Mouse (Mus musculus) thymus, adult 18-20 months (tissue): Measurements from ENCODE around the gene Ncf2.

Source experiments
- DNase-seq, 2 experiments: peaks; one replicate each; pipeline ENCODE4 v3.0.0; 2022; ENCODE audit warnings: mixed read lengths in 2 of 2

Ncf2 gene

GRCm38 (mm10) chr1:152835061-152835460 is 35.1 kb downstream of the Ncf2 start:
- no peak for DNase-seq

DNA sequence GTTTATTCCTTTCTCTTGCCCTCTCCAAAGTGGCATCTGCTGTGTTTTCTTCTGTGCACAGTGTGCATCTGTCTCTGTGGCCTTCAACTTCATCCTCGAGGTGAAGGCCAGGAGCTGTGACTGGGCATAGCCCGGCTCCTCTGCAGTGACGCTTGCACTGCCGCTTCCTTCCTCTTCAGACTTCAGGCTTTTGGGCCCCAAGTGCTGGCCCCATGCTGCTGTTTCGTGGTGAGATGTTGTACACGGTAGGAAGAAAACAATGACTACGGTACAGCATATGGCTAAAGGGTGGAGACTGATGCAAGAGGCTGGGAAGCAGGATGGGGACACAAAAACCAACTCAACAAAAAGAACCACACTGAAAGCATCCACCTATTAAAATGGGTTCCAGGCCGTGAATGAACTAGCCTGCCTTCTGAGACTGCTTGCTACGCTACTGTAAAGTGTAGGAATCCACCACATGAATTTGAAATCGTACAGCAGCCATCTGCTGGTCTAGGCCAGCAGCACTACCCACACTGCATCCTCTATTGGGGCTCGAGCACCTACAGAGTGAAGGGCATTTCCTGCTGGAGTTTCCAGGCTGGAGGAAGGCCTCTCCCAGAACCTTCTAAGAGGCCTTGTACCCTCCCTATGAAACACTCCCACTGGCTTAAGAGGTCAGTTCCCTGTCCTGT is 38.2 kb downstream of the Ncf2 start:
- DNase-seq = no peak

DNA sequence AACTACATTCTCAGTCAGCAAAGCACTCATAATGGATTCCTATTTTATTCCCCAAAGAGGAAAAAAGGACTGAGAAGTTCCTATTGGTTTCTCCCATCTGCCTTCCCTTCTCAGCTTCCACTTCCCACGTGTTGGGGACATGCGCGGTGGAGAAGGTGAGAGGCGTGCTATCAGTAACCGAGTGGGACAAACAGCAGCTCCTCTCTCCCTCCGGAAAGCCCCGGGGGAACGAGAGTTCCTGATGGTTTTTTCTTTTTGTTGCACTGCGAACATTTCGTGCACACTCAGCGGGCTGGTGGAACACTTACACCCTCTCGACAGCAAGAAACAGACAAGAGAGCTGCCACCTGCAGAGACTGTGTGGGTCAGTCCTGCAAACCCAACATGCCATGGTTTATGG is 38.8 kb downstream of the Ncf2 start:
- DNase-seq = no peak

DNA sequence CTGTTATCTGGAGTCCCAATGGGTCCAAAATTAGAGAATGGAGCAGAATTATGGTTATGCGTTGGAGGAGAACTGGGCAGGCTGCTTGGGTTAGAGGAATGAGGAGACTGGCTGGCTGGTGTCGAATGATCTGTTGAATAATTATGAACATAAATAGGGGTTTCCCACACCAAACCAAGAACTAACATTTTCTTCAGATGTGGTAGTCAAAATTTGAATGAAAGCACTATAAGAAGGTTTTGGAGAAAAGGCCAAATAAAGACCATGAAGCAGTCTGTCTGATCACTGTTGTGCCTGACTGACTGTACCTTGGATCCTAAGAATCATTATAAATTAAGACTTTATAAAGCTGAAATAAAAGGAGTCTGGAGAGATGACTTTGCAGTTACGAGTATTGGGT is 40.3 kb downstream of the Ncf2 start:
- DNase-seq = no peak

- no peak for DNase-seq
Measured at GRCm38 (mm10) chr1:152841057-152841456, 41.1 kb downstream of the Ncf2 start.

GRCm38 (mm10) chr1:152844634-152845033 is 44.6 kb downstream of the Ncf2 start:
- DNase-seq = no peak

GRCm38 (mm10) chr1:152845211-152845730 is 45.3 kb downstream of the Ncf2 start:
- no peak for DNase-seq

DNA sequence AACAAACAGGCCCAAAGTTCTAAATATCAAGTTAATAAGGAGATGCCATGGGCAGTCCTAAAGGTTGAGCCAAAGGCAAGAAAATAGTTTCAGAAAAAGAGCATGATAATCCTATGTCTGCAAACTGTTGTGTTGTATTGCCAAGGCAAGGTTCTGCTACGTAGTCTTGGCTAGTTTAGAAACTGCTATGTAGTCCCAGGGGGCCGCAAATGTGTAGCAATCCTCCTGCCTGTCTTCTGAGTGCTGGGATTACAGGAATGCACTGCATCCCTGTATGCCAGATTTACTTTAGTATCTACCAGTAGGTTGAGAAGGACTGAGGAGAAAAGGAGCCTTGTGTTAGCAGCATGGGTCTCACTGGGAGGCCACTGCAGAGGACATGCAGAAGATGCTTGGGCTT is 46.9 kb downstream of the Ncf2 start:
- no peak for DNase-seq

- no peak for DNase-seq
Measured at GRCm38 (mm10) chr1:152869901-152870300, 69.9 kb downstream of the Ncf2 start.

DNA sequence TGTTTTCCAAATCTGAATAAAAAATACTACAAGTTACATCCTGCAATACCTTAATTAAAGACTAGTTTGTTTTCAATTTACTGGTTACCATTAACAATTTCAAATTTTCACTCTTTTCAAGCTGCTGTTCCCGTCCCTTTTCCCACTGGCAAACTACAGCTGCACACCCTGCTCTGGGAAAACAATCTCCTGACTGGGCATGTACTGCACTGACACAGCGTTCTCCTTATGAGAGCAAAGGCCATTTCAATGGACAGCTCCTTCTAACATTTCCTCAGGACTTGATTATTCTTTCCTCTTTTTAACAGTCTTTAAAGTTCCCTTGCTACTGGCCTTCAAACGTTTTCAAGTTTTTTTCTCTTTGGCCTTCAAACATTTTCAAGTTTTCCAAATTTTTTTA is 71.0 kb downstream of the Ncf2 start:
- DNase-seq = no peak
